21 mouse cellular contexts compared by ENCODE assay signal in the genomic region with DNA sequence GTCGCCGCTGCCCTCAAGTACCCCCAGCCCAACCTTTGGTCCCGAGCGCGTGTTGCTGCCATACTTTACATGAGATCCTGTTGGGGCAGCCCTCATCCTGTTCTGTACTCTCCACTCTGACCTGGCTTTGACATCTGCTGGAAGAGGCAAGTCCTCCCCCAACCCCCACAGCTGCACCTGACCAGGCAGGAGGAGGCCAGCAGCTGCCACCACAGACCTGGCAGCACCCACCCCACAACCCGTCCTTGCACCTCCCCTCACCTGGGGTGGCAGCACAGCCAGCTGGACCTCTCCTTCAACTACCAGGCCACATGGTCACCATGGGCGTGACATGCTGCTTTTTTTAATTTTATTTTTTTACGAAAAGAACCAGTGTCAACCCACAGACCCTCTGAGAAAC. TPM values are rescaled to one million over a fixed set of nuclear protein-coding genes. Genes with fewer than 3 reads are reported as not detected.
DNase-seq lines count a peak whose midpoint lies in the region; ATAC-seq and TF ChIP-seq lines count a peak whose summit lies in the region.
"Had no signal": no experiment of that assay in that cellular context is flagged by ENCODE, and none has a peak within 500 bp of the region (broad histone marks: within the 10 kb centered on the region; RNA-seq: fewer than 3 reads in every experiment).

No protein-coding gene starts in this region.

- TF ChIP-seq CTCF in kidney, adult 2 months (conservative IDR thresholded peaks at IDR 0.05; ENCODE audit: insufficient read depth, insufficient read length, low read depth, low read length): no peak
- TF ChIP-seq CTCF in CH12.LX (conservative IDR thresholded peaks at IDR 0.05 in 1 of 2, IDR thresholded peaks at IDR 0.05 in 1 of 2; ENCODE audit: low read depth in 2 of 2, low read length in 2 of 2) (no peak), E14TG2a.4 (conservative IDR thresholded peaks at IDR 0.05; ENCODE audit: low read length) (no peak)

- TF ChIP-seq POLR2A in kidney, adult 2 months (IDR thresholded peaks at IDR 0.05; ENCODE audit: low read depth, low read length): no peak
- TF ChIP-seq POLR2A in CH12.LX (IDR thresholded peaks at IDR 0.05; ENCODE audit: low read depth, low read length): 0 out of 2 replicates have a peak, but pooled peaks have one; percentile 4

- no peaks in the 10 kb centered on the region for H3K27me3 ChIP-seq in kidney, adult 2 months (replicated peaks; ENCODE audit: control insufficient read depth, insufficient read depth, low read length)
- H3K27me3 ChIP-seq in liver, embryonic 12.5 days (replicated peaks): no peaks in the 10 kb centered on the region
- H3K27me3 ChIP-seq in CH12.LX (replicated peaks) (no peaks in the 10 kb centered on the region), E14TG2a.4 (ENCODE audit: insufficient read depth, low read length) (no peaks in the 10 kb centered on the region)
- H3K27me3 ChIP-seq in forebrain, embryonic 16.5 days (replicated peaks; ENCODE audit: control insufficient read depth, insufficient read depth, low read length): no peaks in the 10 kb centered on the region
- H3K27me3 ChIP-seq: embryonic facial prominence, embryonic 12.5 days; embryonic facial prominence, embryonic 15.5 days; hindbrain, embryonic 12.5 days; hindbrain, embryonic 15.5 days; Patski had no signal

- dilution Hi-C loops in CH12.LX (cut with MboI; ENCODE audit: extremely low pct_ligation_motif_present, extremely low pct_unique_long_range_greater_than_20kb, low sequenced_read_pairs): no loop called here

- TF ChIP-seq RAD21 in CH12.LX (IDR thresholded peaks at IDR 0.05; ENCODE audit: low read depth, low read length): no peak

- 69% methylated on average over 8 of the region's 8 CpGs for WGBS in kidney, adult 2 months
- 84% methylated on average over 8 of the region's 8 CpGs for WGBS in liver, embryonic 12.5 days (ENCODE audit: insufficient replicate concordance)
- 91% methylated on average over 8 of the region's 8 CpGs for WGBS in forebrain, embryonic 16.5 days

- DNase-seq in kidney, adult 2 months: peak; percentile 17
- no peak for DNase-seq in kidney, adult 11 months
- no peak for DNase-seq in liver
- DNase-seq in CH12.LX (ENCODE audit: extremely low read depth): no peak
- DNase-seq: adrenal gland, postnatal 10 days; adrenal gland, postnatal 36 days; cerebellum, adult 2 months; cerebellum, adult 9-11 months; gastrocnemius, postnatal 10 days had no signal

- TF ChIP-seq EP300 in CH12.LX (IDR thresholded peaks at IDR 0.05; ENCODE audit: low read length): no peak

- H3K36me3 ChIP-seq in kidney, adult 2 months (ENCODE audit: control insufficient read depth, insufficient read depth, low read length): no peaks in the 10 kb centered on the region
- peaks cover 68% of the 10 kb centered on the region for H3K36me3 ChIP-seq in liver, embryonic 12.5 days
- peaks cover 62 to 77% of the 10 kb centered on the region in 2 experiments for H3K36me3 ChIP-seq in CH12.LX (replicated peaks in 1 of 2; ENCODE audit: control insufficient read depth in 1 of 2, insufficient read depth in 1 of 2, low read length in 1 of 2)
- H3K36me3 ChIP-seq in E14TG2a.4 (ENCODE audit: insufficient read depth, low read length): peaks cover 87% of the 10 kb centered on the region
- H3K36me3 ChIP-seq in forebrain, embryonic 16.5 days (ENCODE audit: control insufficient read depth, insufficient read depth): peaks cover 36% of the 10 kb centered on the region

- H3K4me3 ChIP-seq in kidney, adult 2 months (ENCODE audit: insufficient read depth, low read depth, low read length): no peak overlapping the region
- H3K4me3 ChIP-seq in liver, embryonic 12.5 days: no peak overlapping the region
- H3K4me3 ChIP-seq in CH12.LX (replicated peaks in 1 of 3; ENCODE audit: low read depth in 2 of 3, low read length in 2 of 3, poor library complexity in 1 of 3) (no peak overlapping the region), E14TG2a.4 (replicated peaks; ENCODE audit: low read length) (peak overlapping the region; percentile 51; the same call in 1 of the 2 replicates)
- no peak overlapping the region for H3K4me3 ChIP-seq in forebrain, embryonic 16.5 days (replicated peaks; ENCODE audit: low read length)
- H3K4me3 ChIP-seq: embryonic facial prominence, embryonic 12.5 days; embryonic facial prominence, embryonic 15.5 days; hindbrain, embryonic 12.5 days; hindbrain, embryonic 15.5 days had no signal

- in situ Hi-C loops in CH12.LX (cut with MboI; ENCODE audit: low pct_ligation_motif_present, low pct_unique_long_range_greater_than_20kb, low sequenced_read_pairs): no loop called here

- H3K4me2 ChIP-seq in liver, embryonic 12.5 days: no peak overlapping the region
- H3K4me2 ChIP-seq in CH12.LX (ENCODE audit: insufficient read depth, low read depth, poor library complexity, severe bottlenecking): no peak overlapping the region
- H3K4me2 ChIP-seq in forebrain, embryonic 16.5 days (ENCODE audit: low read length): no peak overlapping the region
- H3K4me2 ChIP-seq: embryonic facial prominence, embryonic 12.5 days; embryonic facial prominence, embryonic 15.5 days; heart, embryonic 11.5 days; hindbrain, embryonic 12.5 days; hindbrain, embryonic 15.5 days had no signal

- peaks cover 2% of the 10 kb centered on the region; the same call in 1 of the 2 replicates for H3K79me2 ChIP-seq in CH12.LX (replicated peaks; ENCODE audit: control insufficient read depth, extremely low read depth, insufficient read depth, poor library complexity, severe bottlenecking)

- no peak overlapping the region for H3K27ac ChIP-seq in kidney, adult 2 months (ENCODE audit: insufficient read depth, low read depth, low read length)
- H3K27ac ChIP-seq in liver, embryonic 12.5 days: peak overlapping the region; percentile 46; the same call in 1 of the 2 replicates
- no peak overlapping the region for H3K27ac ChIP-seq in CH12.LX (ENCODE audit: insufficient read depth, low read depth)
- no peak overlapping the region for H3K27ac ChIP-seq in forebrain, embryonic 16.5 days (ENCODE audit: low read length)
- H3K27ac ChIP-seq: embryonic facial prominence, embryonic 12.5 days; embryonic facial prominence, embryonic 15.5 days; hindbrain, embryonic 12.5 days; hindbrain, embryonic 15.5 days had no signal

- H3K9ac ChIP-seq in liver, embryonic 12.5 days: no peak overlapping the region
- no peak overlapping the region for H3K9ac ChIP-seq in CH12.LX (ENCODE audit: insufficient read depth, low read depth)
- no peak overlapping the region for H3K9ac ChIP-seq in forebrain, embryonic 16.5 days (replicated peaks; ENCODE audit: low read depth, low read length)
- H3K9ac ChIP-seq: embryonic facial prominence, embryonic 12.5 days; embryonic facial prominence, embryonic 15.5 days; hindbrain, embryonic 12.5 days; hindbrain, embryonic 15.5 days had no signal

- peaks cover 3% of the 10 kb centered on the region; the same call in 1 of the 2 replicates for H3K4me1 ChIP-seq in kidney, adult 2 months (ENCODE audit: control insufficient read depth, insufficient read depth, low read length)
- peaks cover 13% of the 10 kb centered on the region for H3K4me1 ChIP-seq in liver, embryonic 12.5 days
- H3K4me1 ChIP-seq in CH12.LX (ENCODE audit: control insufficient read depth in 1 of 2, insufficient read depth in 2 of 2): peaks cover 12 to 44% of the 10 kb centered on the region in 2 experiments
- H3K4me1 ChIP-seq in E14TG2a.4 (replicated peaks; ENCODE audit: low read depth, low read length): peaks cover 57% of the 10 kb centered on the region
- H3K4me1 ChIP-seq in forebrain, embryonic 16.5 days (replicated peaks; ENCODE audit: control insufficient read depth, insufficient read depth, low read length): peaks cover 10% of the 10 kb centered on the region

- ATAC-seq in liver, embryonic 12.5 days: no peak
- ATAC-seq in forebrain, embryonic 16.5 days: no peak
- ATAC-seq: CD4-positive, CD25-positive, alpha-beta regulatory T cell, adult 4 months; forebrain, embryonic 14.5 days; Patski had no signal

- H3K9me3 ChIP-seq in liver, embryonic 12.5 days (replicated peaks): no peaks in the 10 kb centered on the region
- H3K9me3 ChIP-seq in CH12.LX (replicated peaks; ENCODE audit: low read length) (no peaks in the 10 kb centered on the region), E14TG2a.4 (ENCODE audit: low read length) (no peaks in the 10 kb centered on the region)
- no peaks in the 10 kb centered on the region for H3K9me3 ChIP-seq in forebrain, embryonic 16.5 days (ENCODE audit: control insufficient read depth, low read length)
- H3K9me3 ChIP-seq: embryonic facial prominence, embryonic 12.5 days; embryonic facial prominence, embryonic 15.5 days; G1E; hindbrain, embryonic 12.5 days; hindbrain, embryonic 15.5 days had no signal

TF ChIP-seq in CH12.LX, 34 proteins besides CTCF, POLR2A, EP300 and RAD21 (continues in another document):
- no peak for TF ChIP-seq USF1 (IDR thresholded peaks at IDR 0.05; ENCODE audit: low read depth, low read length)

RNA-seq across cellular contexts. Expression of a gene that starts 4.2 kb away (rescaled TPM):
- 33.6 and 34.0 TPM in 2 replicates for polyA plus RNA-seq in kidney, adult 2 months (2012; rRNA removed)
- polyA plus RNA-seq in liver, embryonic 12.5 days (2016; fragmentation: Nextera tagmentation; extraction: Ambion mirVana): 31.6 and 32.8 TPM in 2 replicates
- total RNA-seq in CH12.LX (2012; rRNA removed) (12.0 and 16.0 TPM in 2 replicates), CH12.LX (2014; rRNA removed) (19.1 and 19.5 TPM in 2 replicates)
- 29.6 and 34.6 TPM in 2 replicates for polyA plus RNA-seq in CH12.LX (2012; ENCODE audit: insufficient read length, low read depth)
- polyA plus RNA-seq in forebrain, embryonic 16.5 days (2015; fragmentation: Nextera tagmentation; extraction: Ambion mirVana): 58.2 and 58.4 TPM in 2 replicates

RNA-seq across cellular contexts. Expression of a gene that starts 4.3 kb away (rescaled TPM):
- polyA plus RNA-seq in kidney, adult 2 months (2012; rRNA removed): 39.9 and 44.9 TPM in 2 replicates
- polyA plus RNA-seq in liver, embryonic 12.5 days (2016; fragmentation: Nextera tagmentation; extraction: Ambion mirVana): 10.0 and 10.5 TPM in 2 replicates
- total RNA-seq in CH12.LX (2012; rRNA removed) (13.6 and 17.5 TPM in 2 replicates), CH12.LX (2014; rRNA removed) (13.1 and 16.6 TPM in 2 replicates)
- polyA plus RNA-seq in CH12.LX (2012; ENCODE audit: insufficient read length, low read depth): 17.0 and 21.2 TPM in 2 replicates
- polyA plus RNA-seq in forebrain, embryonic 16.5 days (2015; fragmentation: Nextera tagmentation; extraction: Ambion mirVana): 22.7 and 24.8 TPM in 2 replicates

RNA-seq across cellular contexts. Expression of a gene that starts 27.6 kb away (rescaled TPM):
- 24.9 and 26.9 TPM in 2 replicates for polyA plus RNA-seq in kidney, adult 2 months (2012; rRNA removed)
- polyA plus RNA-seq in liver, embryonic 12.5 days (2016; fragmentation: Nextera tagmentation; extraction: Ambion mirVana): 47.0 and 47.2 TPM in 2 replicates
- 74.3 and 78.9 TPM in 2 replicates for total RNA-seq in CH12.LX (2012; rRNA removed)
- 30.7 and 33.8 TPM in 2 replicates for total RNA-seq in CH12.LX (2014; rRNA removed)
- 76.1 and 86.2 TPM in 2 replicates for polyA plus RNA-seq in CH12.LX (2012; ENCODE audit: insufficient read length, low read depth)
- 162 and 165 TPM in 2 replicates for polyA plus RNA-seq in forebrain, embryonic 16.5 days (2015; fragmentation: Nextera tagmentation; extraction: Ambion mirVana)

RNA-seq across cellular contexts. Expression of a gene that starts 41.7 kb away (rescaled TPM):
- 47.7 and 54.6 TPM in 2 replicates for polyA plus RNA-seq in kidney, adult 2 months (2012; rRNA removed)
- polyA plus RNA-seq in liver, embryonic 12.5 days (2016; fragmentation: Nextera tagmentation; extraction: Ambion mirVana): 39.0 and 41.0 TPM in 2 replicates
- total RNA-seq in CH12.LX (2012; rRNA removed): 42.2 and 46.7 TPM in 2 replicates
- total RNA-seq in CH12.LX (2014; rRNA removed): 19.1 and 21.5 TPM in 2 replicates
- 98.5 and 111 TPM in 2 replicates for polyA plus RNA-seq in CH12.LX (2012; ENCODE audit: insufficient read length, low read depth)
- polyA plus RNA-seq in forebrain, embryonic 16.5 days (2015; fragmentation: Nextera tagmentation; extraction: Ambion mirVana): 26.5 and 27.8 TPM in 2 replicates
